Mouse (Mus musculus): Measurements from ENCODE around the gene 0610037L13Rik.

Gene 0610037L13Rik

GRCm38 (mm10) chr4:107920336-107920735 is 30.7 kb downstream of the 0610037L13Rik start:
- DNase-seq (ENCODE audit: low read depth, low spot score): no peak

DNA sequence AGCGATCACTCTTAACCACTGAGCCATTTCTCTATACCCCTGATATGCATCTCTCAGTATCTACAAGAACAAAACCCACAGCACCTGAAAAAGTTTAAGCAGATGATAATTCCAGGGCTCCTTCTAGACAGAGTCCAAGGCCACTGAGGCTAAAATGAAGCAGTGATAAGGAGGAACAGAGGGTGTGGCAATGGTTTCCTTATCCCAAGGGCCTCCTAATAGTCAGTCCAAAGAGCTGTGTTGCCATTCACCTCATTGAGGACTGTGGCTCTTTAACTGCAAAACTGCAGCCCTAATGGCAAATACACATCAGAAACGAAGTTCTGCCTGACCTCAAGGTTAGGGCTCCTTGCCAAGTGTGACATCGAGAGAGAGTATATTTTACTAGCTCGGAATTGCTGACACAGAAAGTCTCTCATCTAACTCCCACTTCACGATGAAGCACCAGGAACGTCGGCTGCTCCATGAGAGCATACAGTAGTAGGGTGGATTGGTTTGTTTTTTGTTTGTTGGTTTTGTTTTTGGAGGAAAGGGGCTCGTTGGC is 31.6 kb downstream of the 0610037L13Rik start:
- no peak for DNase-seq (ENCODE audit: low read depth, low spot score)

DNA sequence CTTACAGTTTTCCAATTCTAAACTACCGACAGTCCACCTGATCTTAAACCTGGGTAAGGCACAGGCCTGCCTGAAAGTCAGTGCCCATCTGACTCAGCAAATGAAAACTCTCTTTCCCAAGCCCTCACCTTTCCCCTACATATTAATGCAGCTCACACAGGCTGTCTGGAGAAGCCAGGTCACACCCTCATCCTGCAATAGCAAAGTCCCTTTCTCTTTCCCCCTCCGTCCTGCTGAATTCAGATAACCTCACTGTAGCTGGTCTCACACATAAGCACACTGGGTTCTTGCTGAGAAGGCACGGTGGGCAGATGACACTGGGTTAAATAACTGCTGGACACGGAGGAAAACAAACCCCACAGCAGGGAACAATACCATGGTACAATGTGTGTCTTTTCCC is 32.3 kb downstream of the 0610037L13Rik start:
- no peak for DNase-seq (ENCODE audit: low read depth, low spot score)

GRCm38 (mm10) chr4:107923145-107923802 is 33.7 kb downstream of the 0610037L13Rik start, which contains the start of gene Cpt2:
Cpt2 (minus strand) TSS chr4:107923610.
- peak; percentile 96 for DNase-seq (ENCODE audit: low read depth, low spot score)

GRCm38 (mm10) chr4:107923803-107924194 is 34.2 kb downstream of the 0610037L13Rik start:
- DNase-seq (ENCODE audit: low read depth, low spot score): no peak

DNA sequence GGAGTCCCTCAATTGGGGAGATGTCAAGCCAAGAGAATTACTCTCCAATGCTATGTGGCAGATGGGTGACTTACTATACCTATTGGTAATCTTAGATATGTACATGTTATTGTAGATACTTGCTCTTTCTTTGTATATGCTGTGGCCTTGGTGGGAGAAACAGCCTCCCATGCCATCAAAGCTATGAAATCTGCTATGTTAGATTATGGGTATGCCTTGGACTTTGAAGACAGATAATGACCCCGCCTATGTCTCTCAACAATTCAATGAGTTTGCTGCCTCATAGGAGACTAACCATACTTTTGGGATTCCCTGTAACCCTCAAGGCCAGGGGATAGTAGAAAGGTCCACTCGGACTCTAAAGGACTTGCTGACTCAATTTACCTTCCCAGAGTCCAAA is 38.7 kb downstream of the 0610037L13Rik start:
- DNase-seq (ENCODE audit: low read depth, low spot score): no peak

DNA sequence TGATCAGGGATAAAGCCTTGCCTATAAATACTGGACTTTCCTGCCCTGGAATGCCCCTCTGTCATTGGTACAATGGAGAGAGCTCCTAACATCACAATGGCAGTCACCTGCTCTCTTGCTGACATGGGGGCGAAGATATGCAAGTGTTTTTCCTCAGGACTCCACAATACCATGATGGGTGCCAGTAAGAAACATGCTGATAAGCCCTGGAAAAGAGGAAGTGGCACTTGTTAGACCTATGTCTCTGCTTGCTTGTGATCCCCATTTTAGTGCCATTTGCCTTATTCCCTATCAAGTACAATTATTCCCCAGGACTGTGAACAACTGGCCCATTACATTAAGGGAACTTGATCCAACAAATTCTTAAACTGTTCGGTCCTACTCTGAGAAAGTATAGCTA is 39.1 kb downstream of the 0610037L13Rik start:
- no peak for DNase-seq (ENCODE audit: low read depth, low spot score)

DNA sequence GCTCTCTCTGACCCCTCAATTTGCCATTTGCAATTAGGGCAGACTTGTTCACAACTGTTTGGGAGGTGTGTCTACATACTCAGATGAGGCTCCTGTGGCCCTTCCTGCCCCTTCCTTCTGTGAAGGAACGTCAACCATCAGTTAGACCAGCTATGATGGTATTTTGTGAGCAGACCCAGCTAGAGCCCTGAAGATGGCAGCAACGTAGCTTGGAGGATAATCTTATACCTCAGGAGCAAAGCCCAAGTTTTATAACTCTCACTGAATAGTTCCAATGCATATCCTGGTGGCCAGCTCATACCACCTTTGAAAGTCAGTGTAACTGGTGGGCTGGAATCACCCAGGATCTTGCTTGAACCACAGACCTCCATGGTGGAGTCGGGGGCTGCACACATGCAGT is 41.8 kb downstream of the 0610037L13Rik start:
- DNase-seq (ENCODE audit: low read depth, low spot score): no peak

DNA sequence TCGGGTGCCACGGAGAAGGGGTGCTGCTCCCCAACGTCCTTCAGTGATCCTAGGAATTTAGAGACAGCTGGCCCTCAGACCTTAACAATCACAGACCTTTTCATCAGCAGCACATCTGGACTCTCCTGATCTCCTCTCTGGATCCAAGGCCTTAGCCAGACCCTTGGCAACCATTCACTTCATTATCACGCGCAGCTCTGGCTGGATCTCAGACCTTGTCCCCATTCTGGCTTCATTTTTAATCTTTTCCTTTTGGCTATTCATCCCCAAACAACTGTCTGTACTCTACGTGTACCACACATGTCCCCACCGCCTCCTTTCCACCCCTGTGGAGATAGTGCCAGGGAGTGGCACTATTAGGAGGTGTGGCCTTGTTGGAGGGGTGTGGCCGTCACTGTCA is 43.6 kb downstream of the 0610037L13Rik start:
- DNase-seq (ENCODE audit: low read depth, low spot score): no peak

DNA sequence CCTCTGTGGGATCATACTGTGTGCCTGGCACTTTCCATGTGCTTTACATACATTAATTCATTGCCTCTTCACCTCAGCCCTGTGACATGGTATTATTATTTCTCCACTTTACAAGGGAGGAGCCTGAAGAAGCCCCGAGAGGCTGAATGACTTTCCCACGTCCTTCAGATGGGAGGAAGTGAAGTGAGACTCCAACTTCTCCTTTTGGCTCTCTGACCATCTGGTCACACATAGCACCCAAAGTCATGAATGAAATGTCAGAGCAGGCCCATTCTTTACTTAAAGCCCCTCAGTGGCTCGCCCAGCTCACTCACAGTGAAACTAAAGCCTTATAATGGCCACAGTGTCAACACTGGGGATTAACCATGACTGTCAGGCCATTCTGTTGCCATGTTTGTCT is 45.6 kb downstream of the 0610037L13Rik start:
- no peak for DNase-seq (ENCODE audit: low read depth, low spot score)

DNA sequence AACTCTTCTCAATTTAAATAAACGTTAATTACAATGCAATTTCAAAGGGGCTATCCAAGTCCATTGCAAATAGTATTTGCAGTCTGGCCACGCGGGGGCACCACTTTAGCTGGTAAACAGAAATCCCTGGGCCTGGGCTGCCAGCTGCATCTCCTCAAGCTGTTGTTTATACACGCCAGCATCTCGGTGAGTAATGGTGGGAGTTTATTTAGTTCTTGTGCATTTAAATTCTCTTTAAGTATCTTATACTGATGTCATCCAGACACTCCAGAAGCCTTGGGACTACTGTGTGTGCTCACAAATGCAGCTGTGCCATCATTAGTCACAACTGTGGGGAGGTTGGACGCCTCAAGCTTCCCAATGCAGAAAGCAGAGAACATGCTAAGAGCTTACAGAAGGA is 47.7 kb downstream of the 0610037L13Rik start:
- no peak for DNase-seq (ENCODE audit: low read depth, low spot score)

DNA sequence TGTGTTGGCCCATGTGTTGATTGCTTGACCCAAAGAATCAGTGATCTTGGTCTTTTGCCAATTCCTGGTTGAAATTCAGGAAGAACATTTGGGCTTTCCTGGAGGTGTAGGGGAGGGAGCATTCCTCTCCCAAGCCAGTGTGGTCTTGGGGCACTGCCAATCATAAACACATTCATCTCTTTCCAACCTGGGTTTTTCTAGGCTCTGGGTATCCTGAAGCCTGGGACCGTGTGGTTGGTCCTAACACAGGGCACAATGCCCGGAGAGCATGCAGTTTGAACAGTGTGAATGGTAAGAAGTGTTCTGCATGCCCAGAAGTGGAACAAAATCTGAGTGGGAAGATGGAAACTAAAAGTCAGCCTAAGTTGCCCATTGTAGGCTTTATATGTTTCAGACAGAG is 48.5 kb downstream of the 0610037L13Rik start:
- no peak for DNase-seq (ENCODE audit: low read depth, low spot score)

GRCm38 (mm10) chr4:107942741-107943140 is 53.1 kb downstream of the 0610037L13Rik start:
- DNase-seq (ENCODE audit: low read depth, low spot score): no peak

DNA sequence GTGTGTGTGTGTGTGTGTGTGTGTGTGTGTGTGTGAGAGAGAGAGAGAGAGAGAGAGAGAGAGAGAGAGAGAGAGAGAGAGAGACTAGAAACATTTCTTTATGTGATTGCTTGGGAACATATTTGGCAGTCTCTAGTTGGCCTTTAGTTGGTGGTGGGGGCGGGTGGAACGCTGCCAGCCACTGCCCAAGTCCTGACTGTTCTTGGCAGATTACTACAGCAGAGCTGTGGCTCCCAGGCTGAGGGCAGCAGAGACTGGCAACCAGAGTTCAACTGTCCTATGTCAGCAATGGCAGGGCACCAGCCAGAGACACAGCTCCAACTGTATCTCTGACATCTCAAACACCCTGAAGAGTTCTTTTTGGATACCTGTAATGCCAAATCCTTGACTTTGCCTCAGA is 54.5 kb downstream of the 0610037L13Rik start:
- DNase-seq (ENCODE audit: low read depth, low spot score): no peak

All from c-Kit-negative CD71-positive TER-119-positive erythroid progenitor cells, embryonic 14.5 days (primary cell).